Mouse (Mus musculus) neural tube, embryonic 15.5 days (tissue): ENCODE results near the gene Serpina3g. TPM values are rescaled to one million over a fixed set of nuclear protein-coding genes. Genes with fewer than 3 reads are reported as not detected.
"Not testable (repeated sequence)": the region's sequence is repeated elsewhere in the genome, so short reads cannot be mapped to it uniquely, and the experiment has no call there.

ENCODE experiments used
- ATAC-seq: fragments of 200-750 bp; cut with Nextera tagmentation; 2 replicates; pipeline ENCODE4 v1.8.0; 2017; ENCODE audit warnings: mild to moderate bottlenecking, moderate TSS enrichment, moderate library complexity; ENCODE audit not compliant: low FRiP score
- H3K27ac ChIP-seq: fragments of 300-500 bp; sonication (generic); replicated peaks from 2 replicates; pipeline ENCODE4 v1.5.1; 2015; ENCODE audit warnings: mild to moderate bottlenecking, inconsistent platforms
- H3K27me3 ChIP-seq: fragments of 300-500 bp; sonication (generic); replicated peaks from 2 replicates; pipeline ENCODE4 v1.6.1; 2015; ENCODE audit warnings: inconsistent platforms
- H3K36me3 ChIP-seq: fragments of 300-500 bp; sonication (generic); 2 replicates; pipeline ENCODE4 v1.6.1; 2015; ENCODE audit warnings: inconsistent platforms
- H3K4me1 ChIP-seq: fragments of 300-500 bp; sonication (generic); 2 replicates; pipeline ENCODE4 v1.6.1; 2015; ENCODE audit warnings: inconsistent platforms
- H3K4me2 ChIP-seq: fragments of 300-500 bp; sonication (generic); 2 replicates; pipeline ENCODE4 v1.6.1; 2015; ENCODE audit warnings: inconsistent platforms, mild to moderate bottlenecking, moderate library complexity
- H3K4me3 ChIP-seq: fragments of 300-500 bp; sonication (generic); replicated peaks from 2 replicates; pipeline ENCODE4 v1.5.1; 2015; ENCODE audit warnings: mild to moderate bottlenecking, inconsistent platforms
- H3K9ac ChIP-seq: fragments of 300-500 bp; sonication (generic); replicated peaks from 2 replicates; pipeline ENCODE4 v1.6.1; 2015; ENCODE audit warnings: mild to moderate bottlenecking, inconsistent platforms
- H3K9me3 ChIP-seq: fragments of 300-500 bp; sonication (generic); replicated peaks from 2 replicates; pipeline ENCODE4 v1.6.1; 2016; ENCODE audit warnings: inconsistent platforms
- WGBS: fragments of 180-500 bp; shearing (Covaris S2); methylation state at CpG from one replicate; pipeline ENCODE4 v1.1.7; 2015; ENCODE audit warnings: mixed read lengths; 5-methylcytosine and 5-hydroxymethylcytosine counted together
- polyA plus RNA-seq: library from polyadenylated mRNA; unstranded; fragments of >200 nt; fragmentation: Nextera tagmentation; extraction: Ambion mirVana; gene quantifications from 2 replicates; pipeline ENCODE4 v1.2.1, GENCODE M21; 2015

Serpina3g gene
- polyA plus RNA-seq, 1 experiment from 2014 or later, result 3.8 TPM

- H3K27me3 ChIP-seq, H3K36me3 ChIP-seq, H3K9ac ChIP-seq, H3K9me3 ChIP-seq, H3K27ac ChIP-seq, ATAC-seq, H3K4me3 ChIP-seq, H3K4me1 ChIP-seq, H3K4me2 ChIP-seq: not testable (repeated sequence)
- WGBS, result 100% methylated on average over 1 of the region's 1 CpGs
Observed at GRCm38 (mm10) chr12:104238048-104238447, 2.0 kb downstream of the Serpina3g start.

GRCm38 (mm10) chr12:104243307-104243706, 7.3 kb downstream of the Serpina3g start:
- peaks cover 12% of the 10 kb centered on the region for H3K4me1 ChIP-seq

GRCm38 (mm10) chr12:104245092-104245491, 9.0 kb downstream of the Serpina3g start:
- ATAC-seq, result no peak
- Histone ChIP-seq H3K4me2 (no peak overlapping the region), H3K36me3 (no peaks in the 10 kb centered on the region), H3K9ac (no peak overlapping the region), H3K4me3 (no peak overlapping the region), H3K4me1 (peaks cover 13% of the 10 kb centered on the region), H3K27me3 (no peaks in the 10 kb centered on the region), H3K27ac (no peak overlapping the region), H3K9me3 (no peaks in the 10 kb centered on the region)
- WGBS, result 68% methylated on average over 1 of the region's 1 CpGs

More at GRCm38 (mm10) chr12:104243307-104243706, 7.3 kb downstream of the Serpina3g start:
- Histone ChIP-seq H3K36me3 (no peaks in the 10 kb centered on the region), H3K9me3 (no peaks in the 10 kb centered on the region), H3K9ac (no peak overlapping the region), H3K4me2 (no peak overlapping the region), H3K27me3 (no peaks in the 10 kb centered on the region), H3K27ac (no peak overlapping the region), H3K4me3 (no peak overlapping the region)
- no peak for ATAC-seq

- 78% methylated on average over 3 of the region's 3 CpGs for WGBS
- no peak for ATAC-seq
- no peak overlapping the region for H3K27ac ChIP-seq
- no peak overlapping the region for H3K4me2 ChIP-seq
- peaks cover 13% of the 10 kb centered on the region for H3K4me1 ChIP-seq
- H3K27me3 ChIP-seq, result no peaks in the 10 kb centered on the region
- H3K4me3 ChIP-seq, result no peak overlapping the region
- no peaks in the 10 kb centered on the region for H3K36me3 ChIP-seq
- H3K9ac ChIP-seq, result no peak overlapping the region
- no peaks in the 10 kb centered on the region for H3K9me3 ChIP-seq
Observed at GRCm38 (mm10) chr12:104245595-104245994, 9.6 kb downstream of the Serpina3g start.

GRCm38 (mm10) chr12:104247553-104248002, 11.5 kb downstream of the Serpina3g start:
- H3K4me1 ChIP-seq, result peaks cover 13% of the 10 kb centered on the region
- no peak overlapping the region for H3K4me2 ChIP-seq
- 0 out of 2 replicates have a peak overlapping the region, but pooled peaks have one; percentile 46 for H3K27ac ChIP-seq
- H3K4me3 ChIP-seq, result no peak overlapping the region
- no peak overlapping the region for H3K9ac ChIP-seq
- peak; percentile 53; the same call in 1 of the 2 replicates for ATAC-seq
- no peaks in the 10 kb centered on the region for H3K36me3 ChIP-seq
- no peaks in the 10 kb centered on the region for H3K27me3 ChIP-seq
- no peaks in the 10 kb centered on the region for H3K9me3 ChIP-seq

GRCm38 (mm10) chr12:104248231-104248630, 12.2 kb downstream of the Serpina3g start:
- no peak overlapping the region for H3K9ac ChIP-seq
- H3K4me2 ChIP-seq, result no peak overlapping the region
- H3K4me1 ChIP-seq, result peaks cover 13% of the 10 kb centered on the region
- H3K36me3 ChIP-seq, result no peaks in the 10 kb centered on the region
- no peak overlapping the region for H3K4me3 ChIP-seq
- no peak for ATAC-seq
- no peaks in the 10 kb centered on the region for H3K9me3 ChIP-seq
- no peaks in the 10 kb centered on the region for H3K27me3 ChIP-seq
- 0 out of 2 replicates have a peak overlapping the region, but pooled peaks have one; percentile 46 for H3K27ac ChIP-seq
- 57% methylated on average over 3 of the region's 3 CpGs for WGBS

- WGBS, result 53% methylated on average over 3 of the region's 3 CpGs
- Histone ChIP-seq H3K4me2 (no peak overlapping the region), H3K9ac (no peak overlapping the region), H3K27ac (no peak overlapping the region), H3K27me3 (no peaks in the 10 kb centered on the region), H3K9me3 (no peaks in the 10 kb centered on the region), H3K36me3 (no peaks in the 10 kb centered on the region), H3K4me1 (no peaks in the 10 kb centered on the region), H3K4me3 (no peak overlapping the region)
- no peak for ATAC-seq
Observed at GRCm38 (mm10) chr12:104261041-104261440, 25.0 kb downstream of the Serpina3g start.

- H3K9ac ChIP-seq, result no peak within 1 kb of the TSS
- H3K27ac ChIP-seq, result no peak within 1 kb of the TSS
- no peaks in the 10 kb centered on the region for H3K4me1 ChIP-seq
- no peak within 1 kb of the TSS for H3K4me2 ChIP-seq
- H3K9me3 ChIP-seq, result no peaks in the 10 kb centered on the region
- no peaks in the 10 kb centered on the region for H3K27me3 ChIP-seq
- no peak for ATAC-seq
- H3K36me3 ChIP-seq, result no peaks in the 10 kb centered on the region
- H3K4me3 ChIP-seq, result no peak within 1 kb of the TSS
Observed at GRCm38 (mm10) chr12:104262863-104263262, 26.8 kb downstream of the Serpina3g start, which contains the start of gene Serpina3i. TSS of gene Serpina3i (plus strand) at chr12:104263122.

GRCm38 (mm10) chr12:104266374-104266773, 30.3 kb downstream of the Serpina3g start:
- H3K36me3 ChIP-seq, result no peaks in the 10 kb centered on the region
- 90% methylated on average over 3 of the region's 3 CpGs for WGBS
- no peaks in the 10 kb centered on the region for H3K27me3 ChIP-seq
- no peak overlapping the region for H3K4me3 ChIP-seq
- no peak overlapping the region for H3K27ac ChIP-seq
- H3K9me3 ChIP-seq, result no peaks in the 10 kb centered on the region
- no peaks in the 10 kb centered on the region for H3K4me1 ChIP-seq
- no peak overlapping the region for H3K4me2 ChIP-seq
- H3K9ac ChIP-seq, result no peak overlapping the region
- no peak for ATAC-seq

GRCm38 (mm10) chr12:104278216-104279055, 42.4 kb downstream of the Serpina3g start:
- Histone ChIP-seq H3K9ac (no peak overlapping the region), H3K4me2 (0 out of 2 replicates have a peak overlapping the region, but pooled peaks have one; percentile 23), H3K27ac (no peak overlapping the region), H3K9me3 (no peaks in the 10 kb centered on the region), H3K36me3 (no peaks in the 10 kb centered on the region), H3K4me1 (no peaks in the 10 kb centered on the region), H3K27me3 (no peaks in the 10 kb centered on the region), H3K4me3 (no peak overlapping the region)
- no peak for ATAC-seq
- WGBS, result 68% methylated on average over 18 of the region's 18 CpGs

- no peak overlapping the region for H3K4me2 ChIP-seq
- no peak overlapping the region for H3K4me3 ChIP-seq
- 9% methylated on average over 3 of the region's 3 CpGs for WGBS
- no peaks in the 10 kb centered on the region for H3K27me3 ChIP-seq
- no peaks in the 10 kb centered on the region for H3K9me3 ChIP-seq
- H3K4me1 ChIP-seq, result no peaks in the 10 kb centered on the region
- no peaks in the 10 kb centered on the region for H3K36me3 ChIP-seq
- no peak for ATAC-seq
- no peak overlapping the region for H3K27ac ChIP-seq
- H3K9ac ChIP-seq, result no peak overlapping the region
Observed at GRCm38 (mm10) chr12:104279056-104279435, 43.0 kb downstream of the Serpina3g start.

GRCm38 (mm10) chr12:104283380-104283779, 47.3 kb downstream of the Serpina3g start:
- no peaks in the 10 kb centered on the region for H3K4me1 ChIP-seq
- WGBS, result 95% methylated on average over 11 of the region's 11 CpGs
- no peaks in the 10 kb centered on the region for H3K27me3 ChIP-seq
- no peak overlapping the region for H3K27ac ChIP-seq
- no peak for ATAC-seq
- no peak overlapping the region for H3K4me2 ChIP-seq
- H3K4me3 ChIP-seq, result no peak overlapping the region
- H3K9me3 ChIP-seq, result no peaks in the 10 kb centered on the region
- H3K36me3 ChIP-seq, result no peaks in the 10 kb centered on the region
- no peak overlapping the region for H3K9ac ChIP-seq
